Mouse (Mus musculus) left cerebral cortex, adult 2 months (tissue): ENCODE measurements around the gene Slc4a7. TPM values are rescaled to one million over a fixed set of nuclear protein-coding genes. Genes with fewer than 3 reads are reported as not detected.
"Not testable (repeated sequence)": the region's sequence is repeated elsewhere in the genome, so short reads cannot be mapped to it uniquely, and the experiment has no call there.

Experiments
- DNase-seq, 2 experiments: peaks; one replicate each; pipeline ENCODE4 v3.0.0; 2021 to 2022; ENCODE audit warnings: low spot score in 2 of 2, mixed read lengths in 1 of 2; ENCODE audit errors: extremely low spot score in 1 of 2
- H3K27ac ChIP-seq: fragments of 200-600 bp; 2 replicates; pipeline ENCODE4 v1.8.1; 2022
- H3K4me3 ChIP-seq: fragments of 200-600 bp; 2 replicates; pipeline ENCODE4 v1.8.1; 2022
- CTCF ChIP-seq: fragments of 200-600 bp; IDR thresholded peaks from 2 replicates; pipeline ENCODE4 v1.8.1; 2022; ENCODE audit warnings: antibody characterized with exemption, mild to moderate bottlenecking, moderate library complexity
- intact Hi-C: fragments of 180-260 bp; cut with DNase I; formaldehyde crosslinking; loops from one replicate; pipeline ENCODE4 v1.15.1; 2025
- total RNA-seq, 2 experiments: library from RNA; stranded (reverse); gene quantifications; 2 replicates each; pipeline ENCODE4 v1.2.3; 2021

Gene Slc4a7
- total RNA-seq, 2 experiments from 2014 or later, result 23.3 to 25.5 TPM

- no peak for DNase-seq
- intact Hi-C loops, result no loop called here
- H3K27ac ChIP-seq, result no peak overlapping the region
- H3K4me3 ChIP-seq, result no peak overlapping the region
- no peak for TF ChIP-seq CTCF
Measured at GRCm38 (mm10) chr14:14707061-14707460, 5.0 kb downstream of the Slc4a7 start.

- DNase-seq, result no peak
- intact Hi-C loops, result no loop called here
- H3K4me3 ChIP-seq, result no peak overlapping the region
- TF ChIP-seq CTCF, result no peak
- H3K27ac ChIP-seq, result no peak overlapping the region
Measured at GRCm38 (mm10) chr14:14709021-14709420, 6.9 kb downstream of the Slc4a7 start.

GRCm38 (mm10) chr14:14714130-14714529 lies 12.1 kb downstream of the Slc4a7 start:
- DNase-seq, result no peak
- intact Hi-C loops, result loop anchor here (5.0 to 10.0 kb wide), 3 partner anchors 148 to 1483 kb away; partner anchors contain the start of gene Il3ra
- Histone ChIP-seq H3K4me3 (no peak overlapping the region), H3K27ac (no peak overlapping the region)
- peak; percentile 50 for TF ChIP-seq CTCF

- H3K27ac ChIP-seq, result no peak overlapping the region
- intact Hi-C loops, result loop anchor here (10.0 kb wide), 1 partner anchor 371 kb away; the partner anchor contains the start of gene Il3ra
- no peak for DNase-seq
- no peak for TF ChIP-seq CTCF
- H3K4me3 ChIP-seq, result no peak overlapping the region
Measured at GRCm38 (mm10) chr14:14715794-14716193, 13.7 kb downstream of the Slc4a7 start.

GRCm38 (mm10) chr14:14716843-14717242 lies 14.8 kb downstream of the Slc4a7 start:
- TF ChIP-seq CTCF, result no peak
- intact Hi-C loops, result loop anchor here (10.0 kb wide), 1 partner anchor 372 kb away; the partner anchor contains the start of gene Il3ra
- Histone ChIP-seq H3K27ac (no peak overlapping the region), H3K4me3 (no peak overlapping the region)
- no peak for DNase-seq

- no peak overlapping the region for H3K27ac ChIP-seq
- TF ChIP-seq CTCF, result no peak
- DNase-seq, result no peak
- H3K4me3 ChIP-seq, result no peak overlapping the region
- intact Hi-C loops, result loop anchor here (10.0 kb wide), 1 partner anchor 374 kb away; the partner anchor contains the start of gene Il3ra
Measured at GRCm38 (mm10) chr14:14718556-14718955, 16.5 kb downstream of the Slc4a7 start.

GRCm38 (mm10) chr14:14781169-14781568 lies 79.1 kb downstream of the Slc4a7 start:
- Histone ChIP-seq H3K4me3 (no peak overlapping the region), H3K27ac (no peak overlapping the region)
- no peak for TF ChIP-seq CTCF
- intact Hi-C loops, result no loop called here
- no peak for DNase-seq

DNA sequence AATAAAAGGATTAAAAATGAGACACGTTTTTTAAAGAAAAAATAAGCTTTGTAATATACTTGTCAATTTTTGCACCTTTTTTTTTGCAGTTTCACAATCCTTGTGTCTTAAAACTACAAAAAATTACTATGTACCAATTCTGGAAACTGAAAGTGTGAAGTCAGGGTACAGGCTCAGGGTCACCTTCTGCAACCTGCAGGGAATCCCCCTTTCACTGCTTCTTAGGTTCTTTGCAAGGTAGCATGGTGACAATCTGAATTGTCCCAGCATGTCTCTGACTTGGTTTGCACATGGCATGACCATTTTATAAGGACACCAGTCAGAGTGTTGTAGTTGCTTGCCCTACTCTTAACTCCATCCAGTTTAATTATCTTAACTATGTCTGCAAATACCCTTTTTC lies 82.1 kb downstream of the Slc4a7 start:
- Histone ChIP-seq H3K4me3 (no peak overlapping the region), H3K27ac (no peak overlapping the region)
- TF ChIP-seq CTCF, result no peak
- DNase-seq, result no peak
- intact Hi-C loops, result no loop called here

GRCm38 (mm10) chr14:14786979-14787378 lies 84.9 kb downstream of the Slc4a7 start:
- intact Hi-C loops, result no loop called here
- Histone ChIP-seq H3K27ac (no peak overlapping the region), H3K4me3 (no peak overlapping the region)
- DNase-seq, result no peak
- no peak for TF ChIP-seq CTCF

DNA sequence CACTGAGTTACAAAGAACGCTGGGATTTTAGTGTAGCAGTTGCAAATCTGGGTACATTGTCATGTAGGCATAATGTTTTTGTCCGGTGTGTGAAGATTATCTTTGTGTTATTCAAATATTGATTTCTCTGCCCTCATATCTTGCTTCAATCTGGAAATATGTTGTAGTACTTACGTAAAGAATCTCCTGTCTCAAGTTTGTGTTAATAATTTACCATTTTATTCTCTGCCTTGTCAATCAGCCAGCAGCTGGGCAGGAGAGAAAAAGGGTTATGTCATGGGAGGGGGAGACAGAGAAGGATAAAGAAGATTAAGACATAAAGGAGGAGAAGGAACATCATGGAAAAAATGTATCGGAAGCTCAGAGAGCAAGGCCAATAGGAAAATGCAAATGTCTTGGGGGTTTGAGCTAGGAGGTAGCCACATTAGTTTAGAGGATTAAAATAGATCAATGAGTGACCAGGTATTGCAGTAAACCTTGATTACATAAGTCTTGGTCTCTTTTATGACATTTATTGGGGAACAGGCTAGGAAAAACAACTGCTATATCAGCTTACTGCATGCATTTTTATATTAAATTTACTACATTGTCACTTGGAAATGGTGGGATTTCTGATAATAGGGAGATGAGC lies 87.9 kb downstream of the Slc4a7 start:
- no peak for DNase-seq
- no peak for TF ChIP-seq CTCF
- intact Hi-C loops, result no loop called here
- Histone ChIP-seq H3K4me3 (no peak overlapping the region), H3K27ac (no peak overlapping the region)

DNA sequence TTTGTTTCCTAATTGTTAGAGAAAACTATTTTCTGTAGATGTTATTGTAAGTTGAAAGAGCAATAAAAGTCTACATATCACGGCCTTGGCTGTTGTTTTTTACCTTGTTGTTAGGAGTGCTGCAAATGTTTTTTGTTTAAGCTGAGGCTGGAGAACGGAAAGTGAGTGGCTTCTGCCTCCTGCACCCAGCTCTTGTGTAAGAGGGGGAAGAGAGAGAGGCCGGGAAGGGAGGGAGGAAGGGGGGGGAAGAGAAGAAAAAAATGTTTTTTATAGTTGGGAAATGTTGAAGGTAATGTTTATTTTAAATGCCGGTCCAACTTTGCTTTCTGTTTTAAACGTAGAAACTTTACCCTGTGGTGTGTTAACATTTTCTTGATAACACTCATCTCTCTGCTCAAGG lies 97.8 kb downstream of the Slc4a7 start:
- DNase-seq, result no peak
- no peak for TF ChIP-seq CTCF
- Histone ChIP-seq H3K27ac (no peak overlapping the region), H3K4me3 (no peak overlapping the region)
- intact Hi-C loops, result no loop called here

GRCm38 (mm10) chr14:14800332-14800731 lies 98.3 kb downstream of the Slc4a7 start:
- Histone ChIP-seq H3K27ac (no peak overlapping the region), H3K4me3 (no peak overlapping the region)
- TF ChIP-seq CTCF, result no peak
- intact Hi-C loops, result no loop called here
- DNase-seq, result no peak

DNA sequence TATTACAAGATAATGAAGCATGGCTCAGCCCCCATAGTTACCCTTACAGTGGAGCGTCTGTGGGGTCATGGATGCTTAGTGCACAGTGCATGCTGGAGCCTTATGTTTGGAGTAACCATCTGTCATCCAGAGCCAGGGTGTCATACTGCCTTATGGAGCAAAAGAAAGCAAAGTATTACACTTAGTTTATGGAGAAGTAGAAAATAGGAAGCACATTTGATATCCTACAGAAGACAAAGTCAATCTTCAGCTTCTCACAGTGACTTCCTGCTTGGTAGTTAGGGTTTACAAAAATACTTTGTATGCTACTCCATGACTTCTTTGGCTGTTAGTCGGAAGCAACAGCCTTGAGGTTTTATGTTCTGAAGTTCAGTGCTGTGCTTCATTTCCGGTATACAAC lies 98.7 kb downstream of the Slc4a7 start:
- intact Hi-C loops, result no loop called here
- no peak overlapping the region for H3K27ac ChIP-seq
- no peak for DNase-seq
- no peak overlapping the region for H3K4me3 ChIP-seq
- no peak for TF ChIP-seq CTCF

- DNase-seq, H3K27ac ChIP-seq, intact Hi-C loops: not testable (repeated sequence)
- peak within 1 kb of the TSS; percentile 19; the same call in 1 of the 2 replicates for H3K4me3 ChIP-seq
Measured at GRCm38 (mm10) chr14:14803115-14803514, 101.0 kb downstream of the Slc4a7 start, which contains the start of gene Nek10. TSS of gene Nek10 (plus strand) at chr14:14803415.
